Mouse (Mus musculus): ENCODE measurements around the gene Foxp4. TPM values are rescaled to one million over a fixed set of nuclear protein-coding genes. Genes with fewer than 3 reads are reported as not detected.

Gene Foxp4
- total and polyA plus RNA-seq, 3 experiments = 3.3 to 41.7 (median 9.9) TPM

DNA sequence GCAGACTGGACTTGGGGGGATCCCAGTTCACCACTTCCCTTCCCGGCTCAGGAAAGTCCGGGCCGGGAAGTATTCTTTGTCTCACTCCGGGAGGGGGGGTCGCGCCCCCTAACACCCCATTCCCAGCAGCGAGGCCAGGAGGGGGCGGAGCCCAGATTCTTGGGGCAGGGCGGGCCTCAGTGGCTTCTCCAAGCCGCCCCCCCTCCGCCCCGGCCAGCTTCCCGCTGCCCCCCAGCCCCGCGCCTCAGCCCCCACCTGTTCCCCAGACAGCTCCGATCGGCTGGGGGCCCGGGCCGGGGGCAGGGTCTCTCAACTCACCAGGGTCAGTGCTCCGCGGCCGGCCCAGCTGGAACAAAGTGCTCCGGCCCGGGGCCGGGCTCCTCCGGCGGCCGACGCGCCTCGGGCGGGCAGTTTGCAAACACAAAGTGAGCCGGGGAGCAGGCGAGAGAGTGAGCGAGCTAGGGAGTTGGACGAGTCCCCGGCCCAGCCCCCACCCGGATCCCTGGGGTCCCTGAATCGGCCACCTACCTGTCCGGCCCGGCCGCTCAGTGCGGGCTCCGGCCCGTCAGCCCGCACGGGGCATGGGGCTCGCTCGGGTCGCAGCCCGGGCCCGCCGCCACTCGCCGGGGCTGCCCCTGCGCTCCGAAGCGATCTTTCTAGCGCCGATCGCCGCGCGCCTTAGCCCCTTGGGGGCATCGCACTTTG, 615 bp downstream of the Foxp4 start:
- in situ Hi-C loops (cut with MboI; ENCODE audit: low pct_ligation_motif_present, low pct_unique_long_range_greater_than_20kb, low sequenced_read_pairs) = no loop called here
- peak overlapping the region; percentile 66 to 83 (median 73) for H3K4me3 ChIP-seq (replicated peaks in 1 of 3; ENCODE audit: low read depth in 2 of 3, low read length in 2 of 3, poor library complexity in 1 of 3)
- dilution Hi-C loops (cut with MboI; ENCODE audit: extremely low pct_ligation_motif_present, extremely low pct_unique_long_range_greater_than_20kb, low sequenced_read_pairs) = no loop called here
- DNase-seq (ENCODE audit: extremely low read depth) = peak; percentile 29
- H3K27ac ChIP-seq (ENCODE audit: insufficient read depth, low read depth) = peak overlapping the region; percentile 88
- TF ChIP-seq MAX (IDR thresholded peaks at IDR 0.05; ENCODE audit: low read length) (no peak), UBTF (IDR thresholded peaks at IDR 0.05; ENCODE audit: low read depth, low read length) (peak; percentile 97), TBP (conservative IDR thresholded peaks at IDR 0.05; ENCODE audit: low read depth, low read length) (no peak), E2F4 (IDR thresholded peaks at IDR 0.05; ENCODE audit: insufficient replicate concordance, low read depth, low read length) (no peak), MAFK (IDR thresholded peaks at IDR 0.05; ENCODE audit: insufficient replicate concordance, low read length) (no peak), BHLHE40 (IDR thresholded peaks at IDR 0.05; ENCODE audit: low read depth, low read length) (0 out of 2 replicates have a peak, but pooled peaks have one; percentile 10), USF2 (conservative IDR thresholded peaks at IDR 0.05; ENCODE audit: low read depth, low read length) (no peak), JUN (IDR thresholded peaks at IDR 0.05; ENCODE audit: insufficient read depth, low read depth, low read length) (no peak), SIN3A (IDR thresholded peaks at IDR 0.05; ENCODE audit: low read length) (peak; percentile 25), CTCF (conservative IDR thresholded peaks at IDR 0.05 in 1 of 2, IDR thresholded peaks at IDR 0.05 in 1 of 2; ENCODE audit: low read depth in 2 of 2, low read length in 2 of 2) (no peak), MXI1 (IDR thresholded peaks at IDR 0.05; ENCODE audit: low read depth, low read length) (no peak), IRF4 (IDR thresholded peaks at IDR 0.05; ENCODE audit: low read depth, low read length) (0 out of 2 replicates have a peak, but pooled peaks have one; percentile 6), MEF2A (IDR thresholded peaks at IDR 0.05; ENCODE audit: borderline replicate concordance, low read depth, low read length) (no peak)
- H3K9ac ChIP-seq (ENCODE audit: insufficient read depth, low read depth) = peak overlapping the region; percentile 85
- H3K4me2 ChIP-seq (ENCODE audit: insufficient read depth, low read depth, poor library complexity, severe bottlenecking) = peak overlapping the region; percentile 95
- no peaks in the 10 kb centered on the region for H3K27me3 ChIP-seq (replicated peaks)
- H3K79me2 ChIP-seq (replicated peaks; ENCODE audit: control insufficient read depth, extremely low read depth, insufficient read depth, poor library complexity, severe bottlenecking) = peaks cover 15% of the 10 kb centered on the region
- H3K4me1 ChIP-seq (ENCODE audit: control insufficient read depth in 1 of 2, insufficient read depth in 2 of 2) = peaks cover 8 to 40% of the 10 kb centered on the region in 2 experiments
- H3K36me3 ChIP-seq (replicated peaks in 1 of 2; ENCODE audit: control insufficient read depth in 1 of 2, insufficient read depth in 1 of 2, low read length in 1 of 2) = peaks cover 6 to 36% of the 10 kb centered on the region in 2 experiments
- H3K9me3 ChIP-seq (replicated peaks; ENCODE audit: low read length) = no peaks in the 10 kb centered on the region

GRCm38 (mm10) chr17:47923011-47923677, 1.3 kb downstream of the Foxp4 start:
- no peaks in the 10 kb centered on the region for H3K9me3 ChIP-seq (replicated peaks; ENCODE audit: low read length)
- H3K4me2 ChIP-seq (ENCODE audit: insufficient read depth, low read depth, poor library complexity, severe bottlenecking) = peak overlapping the region; percentile 95
- H3K27ac ChIP-seq (ENCODE audit: insufficient read depth, low read depth) = no peak overlapping the region
- no peaks in the 10 kb centered on the region for H3K27me3 ChIP-seq (replicated peaks)
- H3K79me2 ChIP-seq (replicated peaks; ENCODE audit: control insufficient read depth, extremely low read depth, insufficient read depth, poor library complexity, severe bottlenecking) = peaks cover 15% of the 10 kb centered on the region
- in situ Hi-C loops (cut with MboI; ENCODE audit: low pct_ligation_motif_present, low pct_unique_long_range_greater_than_20kb, low sequenced_read_pairs) = no loop called here
- peak overlapping the region; percentile 66 to 83 (median 73) for H3K4me3 ChIP-seq (replicated peaks in 1 of 3; ENCODE audit: low read depth in 2 of 3, low read length in 2 of 3, poor library complexity in 1 of 3)
- no peak for DNase-seq (ENCODE audit: extremely low read depth)
- peak overlapping the region; percentile 85 for H3K9ac ChIP-seq (ENCODE audit: insufficient read depth, low read depth)
- H3K36me3 ChIP-seq (replicated peaks in 1 of 2; ENCODE audit: control insufficient read depth in 1 of 2, insufficient read depth in 1 of 2, low read length in 1 of 2) = peaks cover 6 to 41% of the 10 kb centered on the region in 2 experiments
- peaks cover 8 to 40% of the 10 kb centered on the region in 2 experiments for H3K4me1 ChIP-seq (ENCODE audit: control insufficient read depth in 1 of 2, insufficient read depth in 2 of 2)
- TF ChIP-seq TCF12 (IDR thresholded peaks at IDR 0.05; ENCODE audit: low read depth, low read length) = no peak
- no peak for TF ChIP-seq BHLHE40 (IDR thresholded peaks at IDR 0.05; ENCODE audit: low read depth, low read length)
- TF ChIP-seq ETS1 (conservative IDR thresholded peaks at IDR 0.05; ENCODE audit: low read depth, low read length) = no peak
- no peak for TF ChIP-seq MEF2A (IDR thresholded peaks at IDR 0.05; ENCODE audit: borderline replicate concordance, low read depth, low read length)
- TF ChIP-seq E2F4 (IDR thresholded peaks at IDR 0.05; ENCODE audit: insufficient replicate concordance, low read depth, low read length) = no peak
- TF ChIP-seq NELFE (IDR thresholded peaks at IDR 0.05; ENCODE audit: low read depth, low read length) = no peak
- TF ChIP-seq POLR2AphosphoS2 (IDR thresholded peaks at IDR 0.05; ENCODE audit: low read depth, low read length) = no peak
- no peak for TF ChIP-seq SMC3 (IDR thresholded peaks at IDR 0.05; ENCODE audit: low read depth, low read length)
- TF ChIP-seq ELF1 (IDR thresholded peaks at IDR 0.05; ENCODE audit: low read depth, low read length) = no peak
- TF ChIP-seq MXI1 (IDR thresholded peaks at IDR 0.05; ENCODE audit: low read depth, low read length) = no peak
- no peak for TF ChIP-seq SIN3A (IDR thresholded peaks at IDR 0.05; ENCODE audit: low read length)
- dilution Hi-C loops (cut with MboI; ENCODE audit: extremely low pct_ligation_motif_present, extremely low pct_unique_long_range_greater_than_20kb, low sequenced_read_pairs) = no loop called here
